Mouse (Mus musculus) E14TG2a.4 (cell line): ENCODE measurements at regions not wholly inside any gene's neighbourhood (a gene's known extent, or its start where the extent isn't known, plus 50 kb on each side); places are given as distances from the start of the nearest gene placed in this dataset.

Source experiments
- CTCF ChIP-seq: conservative IDR thresholded peaks from 2 replicates; pipeline ENCODE4 v1.5.1; 2014; ENCODE audit warnings: low read length
- POU5F1 ChIP-seq: IDR thresholded peaks from 2 replicates; pipeline ENCODE4 v1.6.1; 2014; ENCODE audit warnings: low read length, borderline replicate concordance

DNA sequence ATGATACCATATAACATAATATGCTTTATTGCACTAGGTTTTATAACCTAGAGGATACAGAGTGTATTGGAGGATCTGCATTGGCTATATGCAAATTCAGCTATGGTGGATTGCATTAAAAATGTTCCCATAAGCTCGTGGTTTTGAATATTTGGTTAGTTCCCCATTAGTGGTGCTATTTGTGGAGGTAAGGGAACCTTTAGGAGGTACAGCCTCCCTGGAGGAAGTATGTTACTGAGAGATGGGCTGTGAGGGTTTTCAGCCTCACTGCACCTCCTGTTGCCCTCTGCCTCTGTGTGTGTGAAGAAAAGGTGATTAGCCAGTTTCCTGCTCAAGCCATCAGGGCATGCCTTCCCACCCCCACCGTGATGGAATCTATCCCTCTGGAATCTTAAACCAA, 372.1 kb downstream of the Synb start:
- TF ChIP-seq CTCF (no peak), POU5F1 (no peak)
